In the genomic region with DNA sequence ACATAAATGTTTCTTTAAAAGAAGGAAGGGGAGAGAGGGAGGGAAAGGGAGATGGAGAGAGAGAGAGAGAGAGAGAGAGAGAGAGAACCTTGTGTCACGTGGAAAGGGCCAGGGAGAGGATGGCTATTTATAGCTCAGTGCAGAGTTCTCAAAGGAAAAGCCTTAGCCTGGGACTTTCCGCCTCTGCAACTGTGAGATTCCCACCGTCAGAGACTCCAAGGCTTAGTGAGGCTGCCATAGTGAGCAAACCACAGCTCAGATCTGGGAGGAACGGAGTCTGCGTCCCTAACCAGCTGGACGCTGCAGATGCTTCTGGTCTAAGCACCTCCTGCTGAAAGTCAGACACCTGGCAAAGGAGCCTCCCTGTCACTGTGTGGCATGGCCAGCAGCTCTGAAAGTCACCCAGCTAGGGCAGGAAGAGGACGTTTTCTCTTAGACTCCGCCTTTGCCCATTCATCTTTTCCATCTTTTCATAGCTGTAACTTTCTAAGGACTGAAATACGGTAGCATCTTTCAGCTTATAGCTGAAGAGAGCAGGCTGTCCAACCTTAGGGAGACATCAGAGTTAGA, we compare ENCODE assay signal across 8 mouse cellular contexts. TPM values are rescaled to one million over a fixed set of nuclear protein-coding genes. Genes with fewer than 3 reads are reported as not detected.
A peak's percentile ranks its signal among the peaks of the same experiment; 100 is the strongest.
DNase-seq lines count a peak whose midpoint lies in the region; ATAC-seq and TF ChIP-seq lines count a peak whose summit lies in the region.
"Had no signal": no experiment of that assay in that cellular context is flagged by ENCODE, and none has a peak within 500 bp of the region (broad histone marks: within the 10 kb centered on the region; RNA-seq: fewer than 3 reads in every experiment).

No protein-coding gene starts in this region.

- H3K36me3 ChIP-seq in kidney, postnatal 0 days (ENCODE audit: insufficient read depth, low read length), result no peaks in the 10 kb centered on the region
- H3K36me3 ChIP-seq in embryonic facial prominence, embryonic 13.5 days, result no peaks in the 10 kb centered on the region
- no peaks in the 10 kb centered on the region for H3K36me3 ChIP-seq in heart, embryonic 10.5 days
- no peaks in the 10 kb centered on the region for H3K36me3 ChIP-seq in limb, embryonic 15.5 days

- ATAC-seq in kidney, postnatal 0 days (replicated peaks; ENCODE audit: low FRiP score, low read depth), result 0 out of 2 replicates have a peak, but pooled peaks have one; percentile 40
- no peak for ATAC-seq in embryonic facial prominence, embryonic 13.5 days (ENCODE audit: insufficient number of reproducible peaks, insufficient read depth, low FRiP score, low TSS enrichment, low read depth)
- no peak for ATAC-seq in limb, embryonic 15.5 days (ENCODE audit: insufficient number of reproducible peaks, low FRiP score, low TSS enrichment, low read depth)

- 28% methylated on average over 9 of the region's 9 CpGs for WGBS in kidney, postnatal 0 days
- WGBS in embryonic facial prominence, embryonic 13.5 days, result 46% methylated on average over 9 of the region's 9 CpGs
- WGBS in heart, embryonic 10.5 days, result 26% methylated on average over 9 of the region's 9 CpGs
- WGBS in limb, embryonic 15.5 days, result 31% methylated on average over 9 of the region's 9 CpGs

- intact Hi-C loops in left cerebral cortex, postnatal 14 days (cut with DNase I), result no loop called here

- DNase-seq in kidney, postnatal 0 days (ENCODE audit: low spot score), result peak; percentile 75
- DNase-seq in kidney, adult 11 months, result no peak
- DNase-seq in heart, embryonic 10.5 days (ENCODE audit: low spot score), result no peak
- no peak for DNase-seq in c-Kit-positive CD71-positive TER-119-positive erythroid progenitor cells, embryonic 14.5 days (ENCODE audit: low spot score)
- no peak for DNase-seq in left cerebral cortex, postnatal 14 days (ENCODE audit: low spot score in 2 of 2)
- DNase-seq: gastrocnemius, postnatal 36 days had no signal

- H3K4me3 ChIP-seq in kidney, postnatal 0 days (replicated peaks; ENCODE audit: low read depth, low read length), result no peak overlapping the region
- no peak overlapping the region for H3K4me3 ChIP-seq in embryonic facial prominence, embryonic 13.5 days
- H3K4me3 ChIP-seq in heart, embryonic 10.5 days, result peak overlapping the region; percentile 43
- H3K4me3 ChIP-seq in limb, embryonic 15.5 days, result no peak overlapping the region

- H3K27me3 ChIP-seq in kidney, postnatal 0 days (ENCODE audit: insufficient read depth, low read length), result no peaks in the 10 kb centered on the region
- H3K27me3 ChIP-seq in embryonic facial prominence, embryonic 13.5 days, result no peaks in the 10 kb centered on the region
- no peaks in the 10 kb centered on the region for H3K27me3 ChIP-seq in heart, embryonic 10.5 days (ENCODE audit: insufficient read depth, poor library complexity, severe bottlenecking)
- H3K27me3 ChIP-seq in limb, embryonic 15.5 days, result no peaks in the 10 kb centered on the region

- peak overlapping the region; percentile 73 for H3K27ac ChIP-seq in kidney, postnatal 0 days
- H3K27ac ChIP-seq in embryonic facial prominence, embryonic 13.5 days, result peak overlapping the region; percentile 28; the same call in 1 of the 2 replicates
- H3K27ac ChIP-seq in heart, embryonic 10.5 days, result peak overlapping the region; percentile 92
- H3K27ac ChIP-seq in limb, embryonic 15.5 days, result peak overlapping the region; percentile 63; the same call in 1 of the 2 replicates

- peaks cover 6% of the 10 kb centered on the region; the same call in 1 of the 2 replicates for H3K4me1 ChIP-seq in kidney, postnatal 0 days (replicated peaks; ENCODE audit: insufficient read depth, low read length)
- peaks cover 5% of the 10 kb centered on the region for H3K4me1 ChIP-seq in embryonic facial prominence, embryonic 13.5 days
- H3K4me1 ChIP-seq in heart, embryonic 10.5 days, result peaks cover 17% of the 10 kb centered on the region
- peaks cover 10% of the 10 kb centered on the region for H3K4me1 ChIP-seq in limb, embryonic 15.5 days

- no peak overlapping the region for H3K9ac ChIP-seq in kidney, postnatal 0 days (ENCODE audit: low read depth, low read length)
- H3K9ac ChIP-seq in embryonic facial prominence, embryonic 13.5 days, result peak overlapping the region; percentile 55; the same call in 1 of the 2 replicates
- H3K9ac ChIP-seq in limb, embryonic 15.5 days, result no peak overlapping the region

- peak overlapping the region; percentile 43 for H3K4me2 ChIP-seq in kidney, postnatal 0 days (ENCODE audit: low read length)
- peak overlapping the region; percentile 31 for H3K4me2 ChIP-seq in embryonic facial prominence, embryonic 13.5 days
- H3K4me2 ChIP-seq in limb, embryonic 15.5 days, result no peak overlapping the region

- H3K9me3 ChIP-seq in kidney, postnatal 0 days (replicated peaks; ENCODE audit: low read length), result no peaks in the 10 kb centered on the region
- peaks cover 11% of the 10 kb centered on the region; the same call in 1 of the 2 replicates for H3K9me3 ChIP-seq in embryonic facial prominence, embryonic 13.5 days
- H3K9me3 ChIP-seq in heart, embryonic 10.5 days, result no peaks in the 10 kb centered on the region
- no peaks in the 10 kb centered on the region for H3K9me3 ChIP-seq in limb, embryonic 15.5 days

- TF ChIP-seq CTCF in kidney, postnatal 0 days (IDR thresholded peaks at IDR 0.05; ENCODE audit: low read depth), result no peak

RNA-seq across cellular contexts. Expression of a gene that starts 21.9 kb away (rescaled TPM):
- polyA plus RNA-seq in kidney, postnatal 0 days (2015; fragmentation: Nextera tagmentation; extraction: Ambion mirVana), result 4.1 TPM in 2 replicates
- polyA plus RNA-seq in embryonic facial prominence, embryonic 13.5 days (2015; fragmentation: Nextera tagmentation; extraction: Ambion mirVana), result 9.4 and 10.0 TPM in 2 replicates
- polyA plus RNA-seq in heart, embryonic 10.5 days (2016; fragmentation: Nextera tagmentation; extraction: Ambion mirVana), result 3.4 and 3.9 TPM in 2 replicates
- 12.2 and 12.4 TPM in 2 replicates for polyA plus RNA-seq in limb, embryonic 15.5 days (2015; fragmentation: Nextera tagmentation; extraction: Ambion mirVana)
- total RNA-seq in left cerebral cortex, postnatal 14 days (2021), result 10 to 100 TPM; 30.9 TPM

RNA-seq across cellular contexts. Expression of a gene that starts 51.2 kb away (rescaled TPM):
- polyA plus RNA-seq in kidney, postnatal 0 days (2015; fragmentation: Nextera tagmentation; extraction: Ambion mirVana), result 31.5 and 33.9 TPM in 2 replicates
- 58.2 and 59.5 TPM in 2 replicates for polyA plus RNA-seq in embryonic facial prominence, embryonic 13.5 days (2015; fragmentation: Nextera tagmentation; extraction: Ambion mirVana)
- 42.2 and 53.8 TPM in 2 replicates for polyA plus RNA-seq in heart, embryonic 10.5 days (2016; fragmentation: Nextera tagmentation; extraction: Ambion mirVana)
- polyA plus RNA-seq in limb, embryonic 15.5 days (2015; fragmentation: Nextera tagmentation; extraction: Ambion mirVana), result 52.2 and 52.7 TPM in 2 replicates
- 10 to 100 TPM; 28.5 to 29.9 TPM for total RNA-seq in left cerebral cortex, postnatal 14 days (2021)

Comparison
In these comparisons a context has a peak if more than half of its experiments do, and no peak if none do; other contexts are left out.
1. H3K27ac ChIP-seq: peak in every context shown above with its lines; median percentile 92 in heart, embryonic 10.5 days; 73 in kidney, postnatal 0 days; 63 in limb, embryonic 15.5 days; 28 in embryonic facial prominence, embryonic 13.5 days.